Mouse (Mus musculus) CH12.LX (cell line): Measurements from ENCODE around the gene Sds. TPM values are rescaled to one million over a fixed set of nuclear protein-coding genes. Genes with fewer than 3 reads are reported as not detected.

Source experiments
- DNase-seq: peaks from one replicate; pipeline ENCODE4 v3.0.0-alpha.2; 2013; ENCODE audit errors: extremely low read depth
- H3K27ac ChIP-seq: 2 replicates; pipeline ENCODE4 v1.5.1; 2012; ENCODE audit warnings: low read depth, mild to moderate bottlenecking, control low read depth, moderate library complexity; ENCODE audit not compliant: insufficient read depth
- H3K27me3 ChIP-seq: replicated peaks from 2 replicates; pipeline ENCODE3; 2012; ENCODE audit warnings: inconsistent platforms
- H3K36me3 ChIP-seq, 2 experiments: replicated peaks in 1 of 2; 2 replicates each; pipeline versions ENCODE3 to v1.6.1; 2012; ENCODE audit warnings: inconsistent platforms in 1 of 2, low read length in 1 of 2, mild to moderate bottlenecking in 1 of 2, mixed read lengths in 1 of 2, moderate library complexity in 1 of 2; ENCODE audit not compliant: control insufficient read depth in 1 of 2, insufficient read depth in 1 of 2
- H3K4me1 ChIP-seq, 2 experiments: 2 replicates each; pipeline ENCODE4 v1.6.1; 2012; ENCODE audit warnings: inconsistent platforms in 1 of 2, moderate library complexity in 1 of 2; ENCODE audit not compliant: insufficient read depth in 2 of 2, control insufficient read depth in 1 of 2
- H3K4me2 ChIP-seq: 2 replicates; pipeline ENCODE4 v1.6.1; 2012; ENCODE audit warnings: low read depth, mild to moderate bottlenecking, control low read depth; ENCODE audit not compliant: poor library complexity, insufficient read depth, severe bottlenecking
- H3K4me3 ChIP-seq, 3 experiments: fragments of 150-350 bp in 1 of 3; sonication (generic) in 1 of 3; replicated peaks in 1 of 3; 2 replicates each; pipeline versions ENCODE3 to v1.5.1; 2011 to 2012; ENCODE audit warnings: low read depth in 2 of 3, low read length in 2 of 3, mild to moderate bottlenecking in 2 of 3, moderate library complexity in 2 of 3, control low read depth in 1 of 3, improper control_type of control experiment in 1 of 3, inconsistent platforms in 1 of 3, mixed read lengths in 1 of 3; ENCODE audit not compliant: poor library complexity in 1 of 3
- H3K79me2 ChIP-seq: replicated peaks from 2 replicates; pipeline ENCODE4 v1.6.1; 2012; ENCODE audit warnings: mild to moderate bottlenecking, moderate library complexity; ENCODE audit not compliant: control insufficient read depth, poor library complexity, insufficient read depth, severe bottlenecking; ENCODE audit errors: extremely low read depth
- H3K9ac ChIP-seq: 2 replicates; pipeline ENCODE4 v1.6.1; 2012; ENCODE audit warnings: low read depth, mild to moderate bottlenecking, control low read depth, moderate library complexity; ENCODE audit not compliant: insufficient read depth
- H3K9me3 ChIP-seq: replicated peaks from 2 replicates; pipeline ENCODE3; 2012; ENCODE audit warnings: low read length, inconsistent platforms, mixed read lengths
- CTCF ChIP-seq, 2 experiments: IDR thresholded peaks in 1 of 2; conservative IDR thresholded peaks in 1 of 2; 2 replicates each; pipeline ENCODE4 v1.5.1; 2011 to 2012; ENCODE audit warnings: low read depth in 2 of 2, low read length in 2 of 2, improper control_type of control experiment in 1 of 2, inconsistent platforms in 1 of 2, mild to moderate bottlenecking in 1 of 2, moderate library complexity in 1 of 2
- E2F4 ChIP-seq: IDR thresholded peaks from 2 replicates; pipeline ENCODE4 v1.6.1; 2011; ENCODE audit warnings: low read depth, low read length, improper control_type of control experiment; ENCODE audit not compliant: insufficient replicate concordance
- ELF1 ChIP-seq: IDR thresholded peaks from 2 replicates; pipeline ENCODE4 v1.6.1; 2014; ENCODE audit warnings: low read depth, mild to moderate bottlenecking, inconsistent platforms, low read length, improper control_type of control experiment
- EP300 ChIP-seq: IDR thresholded peaks from 2 replicates; pipeline ENCODE4 v1.6.1; 2011; ENCODE audit warnings: low read length, improper control_type of control experiment
- IRF4 ChIP-seq: IDR thresholded peaks from 2 replicates; pipeline ENCODE4 v1.6.1; 2014; ENCODE audit warnings: low read depth, mild to moderate bottlenecking, inconsistent platforms, low read length, improper control_type of control experiment
- JUN ChIP-seq: IDR thresholded peaks from 2 replicates; pipeline ENCODE4 v1.6.1; 2011; ENCODE audit warnings: low read depth, mild to moderate bottlenecking, low read length, improper control_type of control experiment, moderate library complexity; ENCODE audit not compliant: insufficient read depth
- MYC ChIP-seq: IDR thresholded peaks from 2 replicates; pipeline ENCODE4 v1.6.1; 2011; ENCODE audit warnings: low read depth, mild to moderate bottlenecking, improper control_type of control experiment, low read length
- POLR2AphosphoS2 ChIP-seq: IDR thresholded peaks from 2 replicates; pipeline ENCODE4 v1.6.1; 2011; ENCODE audit warnings: low read depth, low read length, improper control_type of control experiment
- RAD21 ChIP-seq: IDR thresholded peaks from 2 replicates; pipeline ENCODE4 v1.6.1; 2011; ENCODE audit warnings: low read depth, mild to moderate bottlenecking, low read length, improper control_type of control experiment, moderate library complexity
- SMC3 ChIP-seq: IDR thresholded peaks from 2 replicates; pipeline ENCODE4 v1.6.1; 2011; ENCODE audit warnings: low read depth, low read length, improper control_type of control experiment
- TBP ChIP-seq: conservative IDR thresholded peaks from 2 replicates; pipeline ENCODE4 v1.6.1; 2011; ENCODE audit warnings: low read depth, low read length, improper control_type of control experiment
- TCF12 ChIP-seq: IDR thresholded peaks from 2 replicates; pipeline ENCODE4 v1.6.1; 2014; ENCODE audit warnings: low read depth, mild to moderate bottlenecking, inconsistent platforms, low read length, improper control_type of control experiment
- USF1 ChIP-seq: IDR thresholded peaks from 2 replicates; pipeline ENCODE4 v1.6.1; 2014; ENCODE audit warnings: low read depth, mild to moderate bottlenecking, inconsistent platforms, low read length, improper control_type of control experiment
- ZC3H11A ChIP-seq: IDR thresholded peaks from 2 replicates; pipeline ENCODE4 v1.6.1; 2012; ENCODE audit warnings: low read depth, mild to moderate bottlenecking, inconsistent platforms, low read length, improper control_type of control experiment
- ZMIZ1 ChIP-seq: IDR thresholded peaks from 2 replicates; pipeline ENCODE4 v1.6.1; 2012; ENCODE audit warnings: low read depth, mild to moderate bottlenecking, inconsistent platforms, low read length, improper control_type of control experiment
- dilution Hi-C: fragments of 300-500 bp; cut with MboI; formaldehyde crosslinking; loops from 2 replicates; pipeline ENCODE4 v1.14.3; 2020; ENCODE audit warnings: low sequenced_read_pairs; ENCODE audit not compliant: extremely low pct_unique_long_range_greater_than_20kb, extremely low pct_ligation_motif_present
- in situ Hi-C: fragments of 300-500 bp; cut with MboI; formaldehyde crosslinking; loops from 3 replicates; pipeline ENCODE4 v1.14.3; 2019; ENCODE audit warnings: low sequenced_read_pairs, low pct_ligation_motif_present, low pct_unique_long_range_greater_than_20kb, mixed read lengths
- polyA plus RNA-seq: library from polyadenylated mRNA; unstranded; fragments of >175 nt; gene quantifications from 2 replicates; pipeline ENCODE4 v1.2.1, GENCODE M21; 2012; ENCODE audit warnings: low read depth; ENCODE audit not compliant: insufficient read length
- total RNA-seq, 2 experiments: library from RNA; depleted of rRNA; stranded (reverse); fragments of 300-350 nt in 1 of 2; fragments of >200 nt in 1 of 2; gene quantifications; 2 replicates each; pipeline ENCODE4 v1.2.3; 2012 to 2014

The Sds gene
- total and polyA plus RNA-seq, 3 experiments: 0.76 TPM; not detected in 2

- no peak for TF ChIP-seq EP300
- peak; percentile 65 for TF ChIP-seq SMC3
- TF ChIP-seq RAD21: peak; percentile 57
- TF ChIP-seq CTCF (conservative IDR thresholded peaks at IDR 0.05 in 1 of 2, IDR thresholded peaks at IDR 0.05 in 1 of 2; ENCODE audit: low read depth in 2 of 2, low read length in 2 of 2): peak; percentile 41 to 73; a peak in 3 of 4 replicates
- peak; percentile 79 for DNase-seq
- no peak overlapping the region for H3K27ac ChIP-seq
- H3K4me1 ChIP-seq: peaks cover 0 to 16% of the 10 kb centered on the region in 2 experiments; a peak in 2 of 4 replicates
- no peak overlapping the region for H3K4me3 ChIP-seq
- peaks cover 34% of the 10 kb centered on the region for H3K9me3 ChIP-seq
- peaks cover 50% of the 10 kb centered on the region for H3K27me3 ChIP-seq
- dilution Hi-C loops (no loop called here), in situ Hi-C loops (no loop called here)
- H3K79me2 ChIP-seq: no peaks in the 10 kb centered on the region
- no peak overlapping the region for H3K9ac ChIP-seq
- H3K36me3 ChIP-seq: no peaks in the 10 kb centered on the region
- peak overlapping the region; percentile 47; the same call in 1 of the 2 replicates for H3K4me2 ChIP-seq
Measured at GRCm38 (mm10) chr5:120440733-120441132, 35.6 kb upstream of the Sds start.

DNA sequence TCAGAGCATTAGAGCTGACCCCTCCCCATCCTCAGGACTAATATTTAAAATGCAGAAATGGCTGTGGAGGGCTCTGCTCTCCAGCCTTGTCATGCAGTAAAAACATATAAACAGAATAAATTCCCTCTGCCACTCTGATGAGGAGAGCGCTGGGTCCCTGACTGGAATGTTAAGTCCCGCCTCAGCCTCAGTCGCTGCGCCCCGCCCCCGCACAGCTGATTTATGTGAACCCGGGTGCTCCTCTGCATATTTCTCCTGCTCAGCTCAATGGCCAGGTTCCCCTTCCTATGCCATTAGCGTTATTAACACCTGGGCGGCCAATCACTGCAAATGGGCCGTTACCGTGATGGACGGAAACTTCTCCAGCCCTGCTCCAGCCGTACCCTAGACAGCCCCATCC is 29.0 kb upstream of the Sds start:
- TF ChIP-seq ZMIZ1: no peak
- TF ChIP-seq SMC3: no peak
- TF ChIP-seq POLR2AphosphoS2: no peak
- no peak for TF ChIP-seq MYC
- no peak for TF ChIP-seq USF1
- no peak for TF ChIP-seq RAD21
- TF ChIP-seq TCF12: no peak
- TF ChIP-seq CTCF (conservative IDR thresholded peaks at IDR 0.05 in 1 of 2, IDR thresholded peaks at IDR 0.05 in 1 of 2; ENCODE audit: low read depth in 2 of 2, low read length in 2 of 2): no peak
- TF ChIP-seq JUN: no peak
- no peak for TF ChIP-seq IRF4
- TF ChIP-seq TBP: no peak
- no peak for TF ChIP-seq EP300
- no peak for TF ChIP-seq ZC3H11A
- no peak for TF ChIP-seq E2F4
- no peak for TF ChIP-seq ELF1
- Histone ChIP-seq H3K27ac (no peak overlapping the region), H3K4me2 (no peak overlapping the region), H3K9ac (no peak overlapping the region), H3K4me1 (peaks cover 0 to 16% of the 10 kb centered on the region in 2 experiments; a peak in 2 of 4 replicates), H3K9me3 (no peaks in the 10 kb centered on the region), H3K79me2 (no peaks in the 10 kb centered on the region), H3K36me3 (no peaks in the 10 kb centered on the region), H3K4me3 (no peak overlapping the region), H3K27me3 (peaks cover 47% of the 10 kb centered on the region)
- dilution Hi-C loops (no loop called here), in situ Hi-C loops (no loop called here)
- DNase-seq: no peak
